Mouse (Mus musculus): ENCODE measurements around the gene Uqcrc1.

DNA sequence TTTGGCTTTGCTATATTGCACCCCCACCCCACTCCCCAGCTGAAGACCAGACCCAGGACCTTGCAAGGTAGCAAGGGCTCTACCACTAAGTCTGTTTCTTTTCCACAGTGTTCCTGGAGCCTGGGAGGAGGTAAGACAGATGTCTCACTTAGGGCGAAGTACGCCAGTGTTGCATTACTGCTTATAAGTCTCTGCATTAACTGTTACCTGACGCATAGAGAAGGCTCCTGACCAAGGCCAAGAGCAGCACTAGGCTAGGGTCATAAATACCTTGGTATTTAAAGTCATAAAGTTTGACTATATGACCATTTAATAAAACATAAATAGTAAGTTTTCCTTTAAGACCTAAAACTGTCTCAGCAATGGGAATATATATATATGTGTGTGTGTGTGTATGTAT is 8.0 kb upstream of the Uqcrc1 start:
- no peak for TF ChIP-seq CTCF (IDR thresholded peaks at IDR 0.05; ENCODE audit: extremely low read depth, insufficient read length, insufficient replicate concordance, low read depth, low read length)
- TF ChIP-seq POLR2A (IDR thresholded peaks at IDR 0.05; ENCODE audit: low read depth, low read length) = no peak
